Comparison of ENCODE assay signal across 7 mouse cellular contexts in the genomic region with DNA sequence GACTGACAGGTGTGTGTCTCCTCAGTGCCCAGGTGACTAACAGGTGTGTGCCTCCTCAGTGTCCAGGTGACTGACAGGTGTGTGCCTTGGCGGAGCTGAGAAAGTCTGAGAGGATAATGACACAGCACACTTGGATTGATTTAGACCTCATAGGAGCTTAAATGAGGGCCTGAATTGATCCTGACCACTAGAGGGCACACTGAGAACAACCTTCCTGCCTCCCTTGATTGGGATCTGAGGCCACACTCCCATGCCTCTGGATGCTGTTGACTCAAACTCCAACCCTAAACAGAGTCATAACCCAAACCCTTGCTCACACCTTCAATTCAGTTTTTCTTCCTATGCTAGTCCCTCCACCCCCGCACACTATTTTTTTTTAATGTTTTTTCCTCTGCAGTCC. TPM values are rescaled to one million over a fixed set of nuclear protein-coding genes. Genes with fewer than 3 reads are reported as not detected.
DNase-seq lines count a peak whose midpoint lies in the region; ATAC-seq and TF ChIP-seq lines count a peak whose summit lies in the region.

No protein-coding gene starts in this region.

- no peak for TF ChIP-seq EP300 in ES-Bruce4 (IDR thresholded peaks at IDR 0.05; ENCODE audit: insufficient read depth, low read depth, low read length)

- H3K27me3 ChIP-seq in ES-Bruce4 (ENCODE audit: control insufficient read depth, insufficient read depth, low read length, poor library complexity, severe bottlenecking) = no peaks in the 10 kb centered on the region
- peaks cover 18% of the 10 kb centered on the region for H3K27me3 ChIP-seq in midbrain, postnatal 0 days (ENCODE audit: insufficient read depth, low read length)

- H3K9ac ChIP-seq in ES-Bruce4 (ENCODE audit: low read depth, poor library complexity, severe bottlenecking) = no peak overlapping the region
- no peak overlapping the region for H3K9ac ChIP-seq in midbrain, postnatal 0 days (replicated peaks; ENCODE audit: low read length, poor library complexity, severe bottlenecking)

- no peak for TF ChIP-seq POLR2A in ES-Bruce4 (IDR thresholded peaks at IDR 0.05; ENCODE audit: insufficient read depth, low read length)

- no peak overlapping the region for H3K4me2 ChIP-seq in midbrain, postnatal 0 days (ENCODE audit: low read depth, low read length, poor library complexity, severe bottlenecking)

- H3K4me1 ChIP-seq in ES-Bruce4 (ENCODE audit: control insufficient read depth, insufficient read depth, low read length) = no peaks in the 10 kb centered on the region
- H3K4me1 ChIP-seq in midbrain, postnatal 0 days (ENCODE audit: insufficient read depth, low read length) = no peaks in the 10 kb centered on the region

- no peaks in the 10 kb centered on the region for H3K9me3 ChIP-seq in ES-Bruce4 (replicated peaks; ENCODE audit: control insufficient read depth, insufficient read depth, low read length, poor library complexity, severe bottlenecking)
- H3K9me3 ChIP-seq in midbrain, postnatal 0 days (ENCODE audit: low read length) = no peaks in the 10 kb centered on the region

- peak; percentile 28 to 57; a peak in 1 of 4 replicates for ATAC-seq in hematopoietic stem cell, adult 5-6 weeks (replicated peaks in 1 of 2; ENCODE audit: insufficient read depth in 1 of 2, low FRiP score in 2 of 2, low TSS enrichment in 1 of 2, low read depth in 1 of 2, poor library complexity in 2 of 2, severe bottlenecking in 2 of 2)
- ATAC-seq in midbrain, postnatal 0 days (ENCODE audit: low FRiP score) = no peak

- no peak overlapping the region for H3K27ac ChIP-seq in layer of hippocampus, adult 2 months
- H3K27ac ChIP-seq in ES-Bruce4 (ENCODE audit: insufficient read depth, low read length) = no peak overlapping the region
- no peak overlapping the region for H3K27ac ChIP-seq in midbrain, postnatal 0 days (ENCODE audit: low read depth, low read length)

- no peaks in the 10 kb centered on the region for H3K36me3 ChIP-seq in ES-Bruce4 (ENCODE audit: control insufficient read depth, insufficient read depth, low read length, poor library complexity, severe bottlenecking)
- no peaks in the 10 kb centered on the region for H3K36me3 ChIP-seq in midbrain, postnatal 0 days (ENCODE audit: insufficient read depth, low read length)

- DNase-seq in layer of hippocampus, adult 2 months (ENCODE audit: low spot score in 2 of 2) = peak in 1 of 2 experiments; percentile 23
- no peak for DNase-seq in layer of hippocampus, postnatal 36 days
- DNase-seq in ZHBTc4 (ENCODE audit: low read depth, low spot score) = peak; percentile 86
- peak; percentile 49 for DNase-seq in midbrain, postnatal 0 days (ENCODE audit: low spot score)
- no peak for DNase-seq in ovary, postnatal 14 days (ENCODE audit: low spot score)

- 23% methylated on average over 2 of the region's 2 CpGs for WGBS in midbrain, postnatal 0 days

- peak; percentile 82 for TF ChIP-seq CTCF in layer of hippocampus, adult 2 months (conservative IDR thresholded peaks at IDR 0.05)
- TF ChIP-seq CTCF in ES-Bruce4 (IDR thresholded peaks at IDR 0.05; ENCODE audit: low read depth, low read length) = peak; percentile 79
- peak; percentile 74 for TF ChIP-seq CTCF in midbrain, postnatal 0 days (IDR thresholded peaks at IDR 0.05)

- H3K4me3 ChIP-seq in layer of hippocampus, adult 2 months = no peak overlapping the region
- no peak overlapping the region for H3K4me3 ChIP-seq in ES-Bruce4 (ENCODE audit: low read depth, low read length)
- no peak overlapping the region for H3K4me3 ChIP-seq in midbrain, postnatal 0 days (ENCODE audit: low read depth, low read length)

RNA-seq across cellular contexts. Expression of gene Cblc, which starts 4.2 kb away (rescaled TPM):
- not detected for total RNA-seq in layer of hippocampus, adult 2 months (2021)
- total RNA-seq in layer of hippocampus, postnatal 36 days (2021) = not detected
- polyA plus RNA-seq in ES-Bruce4 (2011; ENCODE audit: insufficient read depth, insufficient read length, low read depth, missing spikeins) = 17.1 and 23.2 TPM in 2 replicates
- total RNA-seq in hematopoietic stem cell, adult 5-6 weeks (2017) = not detected in 2 replicates
- total RNA-seq in midbrain, postnatal 0 days (2014; rRNA removed) = 0.71 and 1.8 TPM in 2 replicates
- 0.70 and 1.2 TPM in 2 replicates for polyA plus RNA-seq in midbrain, postnatal 0 days (2015; fragmentation: Nextera tagmentation; extraction: Ambion mirVana)

RNA-seq across cellular contexts. Expression of gene Bcl3, which starts 21.8 kb away (rescaled TPM):
- under 1 TPM; 0.46 to 0.83 TPM for total RNA-seq in layer of hippocampus, adult 2 months (2021)
- total RNA-seq in layer of hippocampus, postnatal 36 days (2021) = 1 to 10 TPM in 1 of 2 experiments, under 1 TPM in 1; 0.32 to 1.4 TPM
- 17.3 and 27.3 TPM in 2 replicates for polyA plus RNA-seq in ES-Bruce4 (2011; ENCODE audit: insufficient read depth, insufficient read length, low read depth, missing spikeins)
- total RNA-seq in hematopoietic stem cell, adult 5-6 weeks (2017) = 3.0 and 5.3 TPM in 2 replicates
- total RNA-seq in midbrain, postnatal 0 days (2014; rRNA removed) = 0.55 and 0.66 TPM in 2 replicates
- 0.93 and 1.3 TPM in 2 replicates for polyA plus RNA-seq in midbrain, postnatal 0 days (2015; fragmentation: Nextera tagmentation; extraction: Ambion mirVana)

RNA-seq across cellular contexts. Expression of gene Bcam, which starts 29.9 kb away (rescaled TPM):
- total RNA-seq in layer of hippocampus, adult 2 months (2021) = 10 to 100 TPM in 1 of 2 experiments, 1 to 10 TPM in 1; 9.2 to 14.8 TPM
- 1 to 10 TPM; 9.5 to 9.8 TPM for total RNA-seq in layer of hippocampus, postnatal 36 days (2021)
- polyA plus RNA-seq in ES-Bruce4 (2011; ENCODE audit: insufficient read depth, insufficient read length, low read depth, missing spikeins) = 138 and 154 TPM in 2 replicates
- total RNA-seq in hematopoietic stem cell, adult 5-6 weeks (2017) = 2.3 and 4.2 TPM in 2 replicates
- total RNA-seq in midbrain, postnatal 0 days (2014; rRNA removed) = 32.6 and 33.5 TPM in 2 replicates
- polyA plus RNA-seq in midbrain, postnatal 0 days (2015; fragmentation: Nextera tagmentation; extraction: Ambion mirVana) = 18.7 and 22.0 TPM in 2 replicates

RNA-seq across cellular contexts. Expression of gene Nectin2, which starts 50.5 kb away (rescaled TPM):
- total RNA-seq in layer of hippocampus, adult 2 months (2021) = 1 to 10 TPM; 4.5 to 5.9 TPM
- 1 to 10 TPM; 5.2 to 5.8 TPM for total RNA-seq in layer of hippocampus, postnatal 36 days (2021)
- 86.7 and 97.9 TPM in 2 replicates for polyA plus RNA-seq in ES-Bruce4 (2011; ENCODE audit: insufficient read depth, insufficient read length, low read depth, missing spikeins)
- 2.0 and 3.8 TPM in 2 replicates for total RNA-seq in hematopoietic stem cell, adult 5-6 weeks (2017)
- 62.6 and 75.3 TPM in 2 replicates for total RNA-seq in midbrain, postnatal 0 days (2014; rRNA removed)
- polyA plus RNA-seq in midbrain, postnatal 0 days (2015; fragmentation: Nextera tagmentation; extraction: Ambion mirVana) = 55.3 and 62.6 TPM in 2 replicates

RNA-seq across cellular contexts. Expression of gene Gm19345, which starts 51.0 kb away (rescaled TPM):
- total RNA-seq in layer of hippocampus, adult 2 months (2021) = 1 to 10 TPM in 1 of 2 experiments, under 1 TPM in 1; 0.86 to 1.6 TPM
- 1 to 10 TPM; 1.2 to 1.9 TPM for total RNA-seq in layer of hippocampus, postnatal 36 days (2021)
- 0.82 and 1.1 TPM in 2 replicates for polyA plus RNA-seq in ES-Bruce4 (2011; ENCODE audit: insufficient read depth, insufficient read length, low read depth, missing spikeins)
- total RNA-seq in hematopoietic stem cell, adult 5-6 weeks (2017) = not detected in 2 replicates
- total RNA-seq in midbrain, postnatal 0 days (2014; rRNA removed) = 31.6 and 44.4 TPM in 2 replicates
- polyA plus RNA-seq in midbrain, postnatal 0 days (2015; fragmentation: Nextera tagmentation; extraction: Ambion mirVana) = 21.6 and 25.8 TPM in 2 replicates

Comparison
In these comparisons a context has a peak if more than half of its experiments do, and no peak if none do; other contexts are left out.
1. DNase-seq: peak in ZHBTc4 (single experiment) and midbrain, postnatal 0 days (single experiment); none in layer of hippocampus, postnatal 36 days (0 of 2) and ovary, postnatal 14 days (single experiment).
2. Peak in every context shown above with its lines, with median percentiles within 50 percentile points of each other: CTCF ChIP-seq.